Mouse (Mus musculus) intestine, postnatal 0 days (tissue): Measurements from ENCODE around the gene Hnrnph1. TPM values are rescaled to one million over a fixed set of nuclear protein-coding genes. Genes with fewer than 3 reads are reported as not detected.
A peak's percentile ranks its signal among the peaks of the same experiment; 100 is the strongest.

Experiments used
- ATAC-seq: fragments of 200-750 bp; cut with Nextera tagmentation; 2 replicates; pipeline ENCODE4 v1.8.0; 2017; ENCODE audit warnings: mild to moderate bottlenecking, moderate TSS enrichment, moderate library complexity
- H3K27ac ChIP-seq: fragments of 300-500 bp; sonication (generic); 2 replicates; pipeline ENCODE4 v1.5.1; 2014; ENCODE audit warnings: mild to moderate bottlenecking, low read depth, low read length, moderate library complexity
- H3K27me3 ChIP-seq: fragments of 300-500 bp; sonication (generic); replicated peaks from 2 replicates; pipeline ENCODE4 v1.6.1; 2014; ENCODE audit warnings: low read length, mixed read lengths; ENCODE audit not compliant: control insufficient read depth, insufficient read depth
- H3K36me3 ChIP-seq: fragments of 300-500 bp; sonication (generic); 2 replicates; pipeline ENCODE4 v1.6.1; 2014; ENCODE audit warnings: mild to moderate bottlenecking, moderate library complexity; ENCODE audit not compliant: control insufficient read depth, insufficient read depth
- H3K4me1 ChIP-seq: fragments of 300-500 bp; sonication (generic); replicated peaks from 2 replicates; pipeline ENCODE4 v1.6.1; 2014; ENCODE audit warnings: antibody characterized with exemption, low read length, mixed read lengths; ENCODE audit not compliant: control insufficient read depth, insufficient read depth
- H3K4me2 ChIP-seq: fragments of 300-500 bp; sonication (generic); replicated peaks from 2 replicates; pipeline ENCODE4 v1.6.1; 2014; ENCODE audit warnings: low read depth, mild to moderate bottlenecking, moderate library complexity
- H3K4me3 ChIP-seq: fragments of 300-500 bp; sonication (generic); 2 replicates; pipeline ENCODE4 v1.5.1; 2014; ENCODE audit warnings: low read depth, low read length
- H3K9ac ChIP-seq: fragments of 300-500 bp; sonication (generic); 2 replicates; pipeline ENCODE4 v1.6.1; 2014; ENCODE audit warnings: mild to moderate bottlenecking, low read depth, low read length
- H3K9me3 ChIP-seq: fragments of 300-500 bp; sonication (generic); 2 replicates; pipeline ENCODE4 v1.6.1; 2016; ENCODE audit warnings: mixed run types; ENCODE audit not compliant: control insufficient read depth
- CTCF ChIP-seq: sonication (generic); IDR thresholded peaks from 2 replicates; pipeline ENCODE4 v1.5.1; 2016; ENCODE audit warnings: low read depth, mild to moderate bottlenecking, control low read depth, antibody characterized with exemption, moderate library complexity
- WGBS: fragments of 180-500 bp; shearing (Covaris S2); extraction: QIAGEN DNeasy Blood & Tissue Kit; methylation state at CpG from one replicate; pipeline ENCODE4 v1.1.7; 2014; 5-methylcytosine and 5-hydroxymethylcytosine counted together
- microRNA counts: library from miRNA; unstranded; fragments of <30 nt; microRNA quantifications from one replicate; lab custom pipeline; 2016
- microRNA-seq: library from miRNA; unstranded; fragments of <30 nt; microRNA quantifications from one replicate; pipeline ENCODE4, GENCODE M21; 2016
- polyA plus RNA-seq: library from polyadenylated mRNA; unstranded; fragments of >200 nt; fragmentation: Nextera tagmentation; extraction: Ambion mirVana; gene quantifications from 2 replicates; pipeline ENCODE4 v1.2.1, GENCODE M21; 2015

Hnrnph1 gene
- polyA plus RNA-seq, 1 experiment from 2014 or later = 111 TPM

- peak within 1 kb of the TSS; percentile 96 for H3K27ac ChIP-seq
- H3K9me3 ChIP-seq = no peaks in the 10 kb centered on the region
- peak within 1 kb of the TSS; percentile 80 for H3K4me2 ChIP-seq
- TF ChIP-seq CTCF = no peak
- ATAC-seq = peak; percentile 84
- H3K4me1 ChIP-seq = no peaks in the 10 kb centered on the region; the same call in 1 of the 2 replicates
- H3K9ac ChIP-seq = peak within 1 kb of the TSS; percentile 99
- H3K27me3 ChIP-seq = no peaks in the 10 kb centered on the region
- no peaks in the 10 kb centered on the region for H3K36me3 ChIP-seq
- WGBS = 1% methylated on average over 89 of the region's 90 CpGs
- H3K4me3 ChIP-seq = peak within 1 kb of the TSS; percentile 93
Measured at GRCm38 (mm10) chr11:50430277-50431133, 53.7 kb downstream of the Hnrnph1 start, which contains the start of gene Rufy1. Gene Rufy1, minus strand, starts transcription at chr11:50431125.

GRCm38 (mm10) chr11:50431134-50432068 lies 54.6 kb downstream of the Hnrnph1 start:
- peak overlapping the region; percentile 93 for H3K4me3 ChIP-seq
- peak overlapping the region; percentile 99 for H3K9ac ChIP-seq
- H3K9me3 ChIP-seq = no peaks in the 10 kb centered on the region
- H3K27me3 ChIP-seq = no peaks in the 10 kb centered on the region
- ATAC-seq = 0 out of 2 replicates have a peak, but pooled peaks have one; percentile 12
- peak overlapping the region; percentile 80 for H3K4me2 ChIP-seq
- 32% methylated on average over 32 of the region's 32 CpGs for WGBS
- no peak for TF ChIP-seq CTCF
- H3K4me1 ChIP-seq = no peaks in the 10 kb centered on the region; the same call in 1 of the 2 replicates
- peak overlapping the region; percentile 96 for H3K27ac ChIP-seq
- no peaks in the 10 kb centered on the region for H3K36me3 ChIP-seq

- no peak for TF ChIP-seq CTCF
- no peaks in the 10 kb centered on the region for H3K27me3 ChIP-seq
- H3K4me1 ChIP-seq = no peaks in the 10 kb centered on the region; the same call in 1 of the 2 replicates
- H3K9ac ChIP-seq = no peak overlapping the region
- no peaks in the 10 kb centered on the region for H3K9me3 ChIP-seq
- H3K36me3 ChIP-seq = no peaks in the 10 kb centered on the region
- 79% methylated on average over 3 of the region's 3 CpGs for WGBS
- H3K4me3 ChIP-seq = no peak overlapping the region
- no peak for ATAC-seq
- H3K4me2 ChIP-seq = no peak overlapping the region
- H3K27ac ChIP-seq = no peak overlapping the region
Measured at GRCm38 (mm10) chr11:50432069-50432440, 55.3 kb downstream of the Hnrnph1 start.

- H3K27me3 ChIP-seq = no peaks in the 10 kb centered on the region
- no peak for TF ChIP-seq CTCF
- H3K4me1 ChIP-seq = no peaks in the 10 kb centered on the region; the same call in 1 of the 2 replicates
- no peaks in the 10 kb centered on the region for H3K36me3 ChIP-seq
- ATAC-seq = no peak
- no peak overlapping the region for H3K9ac ChIP-seq
- WGBS = 91% methylated on average over 5 of the region's 5 CpGs
- no peaks in the 10 kb centered on the region for H3K9me3 ChIP-seq
- H3K4me3 ChIP-seq = no peak overlapping the region
- H3K4me2 ChIP-seq = no peak overlapping the region
- H3K27ac ChIP-seq = no peak overlapping the region
Measured at GRCm38 (mm10) chr11:50432896-50433295, 56.1 kb downstream of the Hnrnph1 start.

MicroRNAs encoded within 50 kb of the gene (microRNA counts, 519-probe panel; counts per million panel counts)
- microRNA mmu-miR-804 (lab: Ali Mortazavi, UCI) = 2,359 counts per million, percentile 19 among the panel's probes with 10 or more counts

Small RNA genes within 50 kb of the gene (microRNA-seq; reads per million reads assigned to microRNA genes)
- gene Mir804 = not detected

Other genes with a start within 250 kb of the Hnrnph1 start
- 16.7 and 18.0 TPM in 2 replicates for gene Tbc1d9b, start 245.6 kb upstream of the Hnrnph1 start, polyA plus RNA-seq
- 6.1 and 7.0 TPM in 2 replicates for gene Mrnip, start 202.5 kb upstream of the Hnrnph1 start, polyA plus RNA-seq
- 197 and 213 TPM in 2 replicates for gene Sqstm1, start 166.2 kb upstream of the Hnrnph1 start, polyA plus RNA-seq
- gene Mgat4b, start 166.1 kb upstream of the Hnrnph1 start, polyA plus RNA-seq = 33.2 and 35.0 TPM in 2 replicates
- 39.5 and 54.4 TPM in 2 replicates for gene Ltc4s, start 138.4 kb upstream of the Hnrnph1 start, polyA plus RNA-seq
- 2.5 and 2.6 TPM in 2 replicates for gene Maml1, start 84.7 kb upstream of the Hnrnph1 start, polyA plus RNA-seq
- 181 and 187 TPM in 2 replicates for gene Canx, start 51.3 kb upstream of the Hnrnph1 start, polyA plus RNA-seq
- 0.17 and 0.30 TPM in 2 replicates for gene Cby3, start 22.5 kb upstream of the Hnrnph1 start, polyA plus RNA-seq
- gene Rufy1, start 54.1 kb downstream of the Hnrnph1 start, polyA plus RNA-seq = 19.1 and 21.1 TPM in 2 replicates
- 4.6 and 4.8 TPM in 2 replicates for gene Adamts2, start 225.1 kb downstream of the Hnrnph1 start, polyA plus RNA-seq